Mouse (Mus musculus) heart, embryonic 11.5 days (tissue): ENCODE results near the gene Nf2. TPM values are rescaled to one million over a fixed set of nuclear protein-coding genes. Genes with fewer than 3 reads are reported as not detected.

Source experiments
- ATAC-seq: fragments of 200-750 bp; cut with Nextera tagmentation; replicated peaks from 2 replicates; pipeline ENCODE4 v1.8.0; 2017; ENCODE audit warnings: moderate library complexity; ENCODE audit not compliant: insufficient number of reproducible peaks, low FRiP score, low TSS enrichment
- H3K27ac ChIP-seq: fragments of 300-500 bp; sonication (generic); 2 replicates; pipeline ENCODE4 v1.5.1; 2014; ENCODE audit warnings: mild to moderate bottlenecking, low read depth, low read length
- H3K27me3 ChIP-seq: fragments of 300-500 bp; sonication (generic); 2 replicates; pipeline ENCODE4 v1.6.1; 2014; ENCODE audit warnings: mild to moderate bottlenecking, low read length, mixed read lengths; ENCODE audit not compliant: control insufficient read depth, insufficient read depth
- H3K36me3 ChIP-seq: fragments of 300-500 bp; sonication (generic); 2 replicates; pipeline ENCODE4 v1.6.1; 2014; ENCODE audit warnings: mild to moderate bottlenecking, low read length, moderate library complexity, mixed read lengths; ENCODE audit not compliant: control insufficient read depth, insufficient read depth
- H3K4me1 ChIP-seq: fragments of 300-500 bp; sonication (generic); 2 replicates; pipeline ENCODE4 v1.6.1; 2014; ENCODE audit warnings: low read length; ENCODE audit not compliant: control insufficient read depth, insufficient read depth
- H3K4me2 ChIP-seq: fragments of 300-500 bp; sonication (generic); 2 replicates; pipeline ENCODE4 v1.6.1; 2014; ENCODE audit warnings: mild to moderate bottlenecking, moderate library complexity
- H3K4me3 ChIP-seq: fragments of 300-500 bp; sonication (generic); 2 replicates; pipeline ENCODE4 v1.5.1; 2014; ENCODE audit warnings: low read depth, low read length
- H3K9ac ChIP-seq: fragments of 300-500 bp; sonication (generic); 2 replicates; pipeline ENCODE4 v1.6.1; 2014; ENCODE audit warnings: mild to moderate bottlenecking, low read depth, low read length, moderate library complexity
- H3K9me3 ChIP-seq: fragments of 300-500 bp; sonication (generic); replicated peaks from 2 replicates; pipeline ENCODE4 v1.6.1; 2016; ENCODE audit warnings: low read length; ENCODE audit not compliant: control insufficient read depth
- WGBS: fragments of 180-500 bp; shearing (Covaris S2); extraction: QIAGEN DNeasy Blood & Tissue Kit; methylation state at CpG from one replicate; pipeline ENCODE4 v1.1.7; 2014; ENCODE audit not compliant: insufficient replicate concordance; 5-methylcytosine and 5-hydroxymethylcytosine counted together
- polyA plus RNA-seq: library from polyadenylated mRNA; unstranded; fragments of >200 nt; fragmentation: Nextera tagmentation; extraction: Ambion mirVana; gene quantifications from 2 replicates; pipeline ENCODE4 v1.2.1, GENCODE M21; 2014

The Nf2 gene
- polyA plus RNA-seq, 1 experiment from 2014 or later = 32.7 TPM

GRCm38 (mm10) chr11:4745969-4746368 is 103.4 kb downstream of the Nf2 start:
- H3K4me3 ChIP-seq = peak overlapping the region; percentile 57
- H3K27me3 ChIP-seq = peaks cover 91% of the 10 kb centered on the region
- no peaks in the 10 kb centered on the region for H3K9me3 ChIP-seq
- WGBS = under 1% methylated on average over 38 of the region's 39 CpGs
- H3K36me3 ChIP-seq = no peaks in the 10 kb centered on the region
- H3K9ac ChIP-seq = no peak overlapping the region
- H3K27ac ChIP-seq = no peak overlapping the region
- peak overlapping the region; percentile 94 for H3K4me2 ChIP-seq
- H3K4me1 ChIP-seq = peaks cover 11% of the 10 kb centered on the region
- no peak for ATAC-seq

GRCm38 (mm10) chr11:4744691-4745090 is 104.6 kb downstream of the Nf2 start:
- peaks cover 84% of the 10 kb centered on the region for H3K27me3 ChIP-seq
- no peak overlapping the region for H3K27ac ChIP-seq
- H3K4me3 ChIP-seq = no peak overlapping the region
- H3K36me3 ChIP-seq = no peaks in the 10 kb centered on the region
- no peaks in the 10 kb centered on the region for H3K9me3 ChIP-seq
- ATAC-seq = no peak
- H3K4me1 ChIP-seq = peaks cover 11% of the 10 kb centered on the region
- no peak overlapping the region for H3K4me2 ChIP-seq
- 65% methylated on average over 6 of the region's 6 CpGs for WGBS
- H3K9ac ChIP-seq = no peak overlapping the region

GRCm38 (mm10) chr11:4740785-4741184 is 108.6 kb downstream of the Nf2 start:
- H3K27me3 ChIP-seq = peaks cover 45% of the 10 kb centered on the region
- ATAC-seq = no peak
- 48% methylated on average over 5 of the region's 5 CpGs for WGBS

GRCm38 (mm10) chr11:4738719-4739118 is 110.6 kb downstream of the Nf2 start:
- WGBS = 89% methylated on average over 16 of the region's 16 CpGs
- peaks cover 28% of the 10 kb centered on the region for H3K27me3 ChIP-seq

More at GRCm38 (mm10) chr11:4740785-4741184, 108.6 kb downstream of the Nf2 start:
- Histone ChIP-seq H3K36me3 (no peaks in the 10 kb centered on the region), H3K9ac (no peak overlapping the region), H3K4me1 (peaks cover 2% of the 10 kb centered on the region), H3K4me3 (no peak overlapping the region), H3K4me2 (no peak overlapping the region), H3K27ac (no peak overlapping the region), H3K9me3 (no peaks in the 10 kb centered on the region)

GRCm38 (mm10) chr11:4737682-4738081 is 111.7 kb downstream of the Nf2 start:
- Histone ChIP-seq H3K4me2 (no peak overlapping the region), H3K27me3 (peaks cover 18% of the 10 kb centered on the region), H3K36me3 (no peaks in the 10 kb centered on the region), H3K9ac (no peak overlapping the region), H3K27ac (no peak overlapping the region), H3K4me1 (peaks cover 4% of the 10 kb centered on the region; the same call in 1 of the 2 replicates), H3K9me3 (no peaks in the 10 kb centered on the region), H3K4me3 (no peak overlapping the region)
- WGBS = 81% methylated on average over 10 of the region's 10 CpGs
- ATAC-seq = no peak

More at GRCm38 (mm10) chr11:4738719-4739118, 110.6 kb downstream of the Nf2 start:
- Histone ChIP-seq H3K27ac (no peak overlapping the region), H3K4me3 (no peak overlapping the region), H3K36me3 (no peaks in the 10 kb centered on the region), H3K4me2 (no peak overlapping the region), H3K9ac (no peak overlapping the region), H3K9me3 (no peaks in the 10 kb centered on the region), H3K4me1 (peaks cover 4% of the 10 kb centered on the region; the same call in 1 of the 2 replicates)
- ATAC-seq = no peak

- H3K4me3 ChIP-seq = no peak overlapping the region
- H3K36me3 ChIP-seq = 0 out of 2 replicates have a peak, but pooled peaks cover 3% of the 10 kb centered on the region
- no peaks in the 10 kb centered on the region for H3K9me3 ChIP-seq
- H3K4me1 ChIP-seq = peaks cover 4% of the 10 kb centered on the region; the same call in 1 of the 2 replicates
- peaks cover 9% of the 10 kb centered on the region for H3K27me3 ChIP-seq
- ATAC-seq = no peak
- WGBS = 44% methylated on average over 6 of the region's 6 CpGs
- no peak overlapping the region for H3K27ac ChIP-seq
- no peak overlapping the region for H3K4me2 ChIP-seq
- H3K9ac ChIP-seq = no peak overlapping the region
Observed at GRCm38 (mm10) chr11:4736355-4736754, 113.0 kb downstream of the Nf2 start.

GRCm38 (mm10) chr11:4734179-4734578 is 115.2 kb downstream of the Nf2 start:
- no peak for ATAC-seq
- H3K27ac ChIP-seq = no peak overlapping the region
- 47% methylated on average over 12 of the region's 12 CpGs for WGBS
- H3K27me3 ChIP-seq = peaks cover 3% of the 10 kb centered on the region; the same call in 1 of the 2 replicates
- no peaks in the 10 kb centered on the region for H3K9me3 ChIP-seq
- peaks cover 13% of the 10 kb centered on the region for H3K4me1 ChIP-seq
- H3K4me2 ChIP-seq = no peak overlapping the region
- 0 out of 2 replicates have a peak, but pooled peaks cover 3% of the 10 kb centered on the region for H3K36me3 ChIP-seq
- no peak overlapping the region for H3K9ac ChIP-seq
- H3K4me3 ChIP-seq = no peak overlapping the region

GRCm38 (mm10) chr11:4731781-4732180 is 117.6 kb downstream of the Nf2 start:
- WGBS = 74% methylated on average over 7 of the region's 7 CpGs
- H3K4me1 ChIP-seq = peaks cover 13% of the 10 kb centered on the region

GRCm38 (mm10) chr11:4730913-4731312 is 118.4 kb downstream of the Nf2 start:
- Histone ChIP-seq H3K4me2 (no peak overlapping the region), H3K9me3 (no peaks in the 10 kb centered on the region), H3K36me3 (peaks cover 3% of the 10 kb centered on the region; the same call in 1 of the 2 replicates), H3K4me1 (peaks cover 13% of the 10 kb centered on the region), H3K27ac (no peak overlapping the region), H3K4me3 (no peak overlapping the region), H3K27me3 (peaks cover 3% of the 10 kb centered on the region; the same call in 1 of the 2 replicates), H3K9ac (no peak overlapping the region)
- no peak for ATAC-seq
- 68% methylated on average over 5 of the region's 5 CpGs for WGBS

More at GRCm38 (mm10) chr11:4731781-4732180, 117.6 kb downstream of the Nf2 start:
- Histone ChIP-seq H3K9me3 (no peaks in the 10 kb centered on the region), H3K27me3 (peaks cover 3% of the 10 kb centered on the region; the same call in 1 of the 2 replicates), H3K9ac (no peak overlapping the region), H3K36me3 (0 out of 2 replicates have a peak, but pooled peaks cover 3% of the 10 kb centered on the region), H3K27ac (no peak overlapping the region), H3K4me2 (no peak overlapping the region), H3K4me3 (no peak overlapping the region)
- ATAC-seq = no peak
